Mouse (Mus musculus) embryonic facial prominence, embryonic 14.5 days (tissue): ENCODE results near the gene Klhdc4. TPM values are rescaled to one million over a fixed set of nuclear protein-coding genes. Genes with fewer than 3 reads are reported as not detected.

Experiments used
- ATAC-seq: fragments of 200-750 bp; cut with Nextera tagmentation; 2 replicates; pipeline ENCODE4 v1.8.0; 2017; ENCODE audit warnings: low read depth, moderate number of reproducible peaks, moderate TSS enrichment
- DNase-seq: peaks from one replicate; pipeline ENCODE4 v3.0.0-alpha.2; 2015; ENCODE audit warnings: low spot score
- H3K27ac ChIP-seq: fragments of 300-500 bp; sonication (generic); replicated peaks from 2 replicates; pipeline ENCODE4 v1.5.1; 2014; ENCODE audit warnings: low read depth, mild to moderate bottlenecking, low read length, moderate library complexity
- H3K27me3 ChIP-seq: fragments of 300-500 bp; sonication (generic); replicated peaks from 2 replicates; pipeline ENCODE4 v1.6.1; 2014; ENCODE audit warnings: low read length; ENCODE audit not compliant: control insufficient read depth, insufficient read depth
- H3K36me3 ChIP-seq: fragments of 300-500 bp; sonication (generic); 2 replicates; pipeline ENCODE4 v1.6.1; 2014; ENCODE audit warnings: low read length, mixed read lengths; ENCODE audit not compliant: control insufficient read depth, insufficient read depth
- H3K4me1 ChIP-seq: fragments of 300-500 bp; sonication (generic); 2 replicates; pipeline ENCODE4 v1.6.1; 2014; ENCODE audit warnings: antibody characterized with exemption, low read length; ENCODE audit not compliant: control insufficient read depth, insufficient read depth
- H3K4me2 ChIP-seq: fragments of 300-500 bp; sonication (generic); 2 replicates; pipeline ENCODE4 v1.6.1; 2014; ENCODE audit warnings: low read depth, mild to moderate bottlenecking, low read length, moderate library complexity, mixed read lengths
- H3K4me3 ChIP-seq: fragments of 300-500 bp; sonication (generic); 2 replicates; pipeline ENCODE4 v1.5.1; 2014; ENCODE audit warnings: low read depth, mild to moderate bottlenecking, low read length
- H3K9ac ChIP-seq: fragments of 300-500 bp; sonication (generic); 2 replicates; pipeline ENCODE4 v1.6.1; 2014; ENCODE audit warnings: low read depth, mild to moderate bottlenecking, low read length, moderate library complexity, mixed read lengths
- H3K9me3 ChIP-seq: fragments of 300-500 bp; sonication (generic); 2 replicates; pipeline ENCODE4 v1.6.1; 2016; ENCODE audit warnings: low read length; ENCODE audit not compliant: control insufficient read depth
- WGBS: fragments of 180-500 bp; shearing (Covaris S2); extraction: QIAGEN DNeasy Blood & Tissue Kit; methylation state at CpG from one replicate; pipeline ENCODE4 v1.1.7; 2014; 5-methylcytosine and 5-hydroxymethylcytosine counted together
- polyA plus RNA-seq: library from polyadenylated mRNA; unstranded; fragments of >200 nt; fragmentation: Nextera tagmentation; extraction: Ambion mirVana; gene quantifications from 2 replicates; pipeline ENCODE4 v1.2.1, GENCODE M21; 2014

Klhdc4 gene
- polyA plus RNA-seq, 1 experiment from 2014 or later, result 25.6 TPM

GRCm38 (mm10) chr8:121792159-121792558 is 37.2 kb downstream of the Klhdc4 start:
- no peak for ATAC-seq
- Histone ChIP-seq H3K9ac (no peak overlapping the region), H3K4me1 (no peaks in the 10 kb centered on the region), H3K36me3 (peaks cover 21% of the 10 kb centered on the region; the same call in 1 of the 2 replicates), H3K9me3 (no peaks in the 10 kb centered on the region), H3K4me2 (no peak overlapping the region), H3K27me3 (no peaks in the 10 kb centered on the region), H3K27ac (no peak overlapping the region), H3K4me3 (no peak overlapping the region)
- WGBS, result 78% methylated on average over 7 of the region's 7 CpGs
- no peak for DNase-seq

DNA sequence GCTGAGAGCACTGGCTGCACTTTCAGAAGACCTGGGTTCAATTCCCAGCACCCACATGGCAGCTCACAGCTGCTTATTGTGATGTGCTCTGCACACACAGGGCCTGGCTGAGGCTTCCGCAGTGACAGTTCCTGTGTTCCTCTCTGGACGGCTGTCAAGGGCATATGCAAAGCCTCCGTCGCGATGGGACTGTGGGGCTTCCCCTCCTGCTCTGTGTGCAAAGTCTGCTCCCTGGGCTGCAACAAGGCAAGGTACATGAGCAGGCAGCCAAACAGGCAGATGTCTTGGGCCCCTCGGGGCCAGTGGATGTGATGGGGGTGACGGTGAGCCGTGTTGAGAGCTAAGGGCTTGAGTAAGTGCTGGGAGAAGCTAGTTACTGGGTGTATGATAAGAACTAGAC is 40.6 kb downstream of the Klhdc4 start:
- Histone ChIP-seq H3K9me3 (no peaks in the 10 kb centered on the region), H3K36me3 (no peaks in the 10 kb centered on the region), H3K27me3 (no peaks in the 10 kb centered on the region), H3K27ac (no peak overlapping the region), H3K4me1 (no peaks in the 10 kb centered on the region), H3K4me2 (no peak overlapping the region), H3K9ac (no peak overlapping the region), H3K4me3 (no peak overlapping the region)
- DNase-seq, result no peak
- 76% methylated on average over 8 of the region's 8 CpGs for WGBS
- ATAC-seq, result no peak

GRCm38 (mm10) chr8:121786542-121786941 is 42.8 kb downstream of the Klhdc4 start:
- DNase-seq (peak; percentile 64), ATAC-seq (peak; percentile 81)
- Histone ChIP-seq H3K4me1 (no peaks in the 10 kb centered on the region), H3K27ac (peak overlapping the region; percentile 28; the same call in 1 of the 2 replicates), H3K4me3 (no peak overlapping the region), H3K27me3 (no peaks in the 10 kb centered on the region), H3K9ac (no peak overlapping the region), H3K9me3 (no peaks in the 10 kb centered on the region), H3K36me3 (no peaks in the 10 kb centered on the region), H3K4me2 (no peak overlapping the region)
- 34% methylated on average over 10 of the region's 10 CpGs for WGBS

- Histone ChIP-seq H3K27ac (no peak overlapping the region), H3K4me1 (no peaks in the 10 kb centered on the region), H3K9ac (no peak overlapping the region), H3K4me3 (no peak overlapping the region), H3K9me3 (no peaks in the 10 kb centered on the region), H3K4me2 (no peak overlapping the region), H3K27me3 (no peaks in the 10 kb centered on the region), H3K36me3 (no peaks in the 10 kb centered on the region)
- no peak for DNase-seq
- ATAC-seq, result no peak
- WGBS, result 61% methylated on average over 5 of the region's 5 CpGs
Observed at GRCm38 (mm10) chr8:121782493-121782892, 46.9 kb downstream of the Klhdc4 start.

GRCm38 (mm10) chr8:121773876-121774275 is 55.5 kb downstream of the Klhdc4 start:
- Histone ChIP-seq H3K27ac (no peak overlapping the region), H3K9ac (no peak overlapping the region), H3K9me3 (no peaks in the 10 kb centered on the region), H3K27me3 (no peaks in the 10 kb centered on the region), H3K4me3 (no peak overlapping the region), H3K4me2 (no peak overlapping the region), H3K4me1 (no peaks in the 10 kb centered on the region), H3K36me3 (no peaks in the 10 kb centered on the region)
- no peak for ATAC-seq
- DNase-seq, result no peak
- 90% methylated on average over 12 of the region's 12 CpGs for WGBS

DNA sequence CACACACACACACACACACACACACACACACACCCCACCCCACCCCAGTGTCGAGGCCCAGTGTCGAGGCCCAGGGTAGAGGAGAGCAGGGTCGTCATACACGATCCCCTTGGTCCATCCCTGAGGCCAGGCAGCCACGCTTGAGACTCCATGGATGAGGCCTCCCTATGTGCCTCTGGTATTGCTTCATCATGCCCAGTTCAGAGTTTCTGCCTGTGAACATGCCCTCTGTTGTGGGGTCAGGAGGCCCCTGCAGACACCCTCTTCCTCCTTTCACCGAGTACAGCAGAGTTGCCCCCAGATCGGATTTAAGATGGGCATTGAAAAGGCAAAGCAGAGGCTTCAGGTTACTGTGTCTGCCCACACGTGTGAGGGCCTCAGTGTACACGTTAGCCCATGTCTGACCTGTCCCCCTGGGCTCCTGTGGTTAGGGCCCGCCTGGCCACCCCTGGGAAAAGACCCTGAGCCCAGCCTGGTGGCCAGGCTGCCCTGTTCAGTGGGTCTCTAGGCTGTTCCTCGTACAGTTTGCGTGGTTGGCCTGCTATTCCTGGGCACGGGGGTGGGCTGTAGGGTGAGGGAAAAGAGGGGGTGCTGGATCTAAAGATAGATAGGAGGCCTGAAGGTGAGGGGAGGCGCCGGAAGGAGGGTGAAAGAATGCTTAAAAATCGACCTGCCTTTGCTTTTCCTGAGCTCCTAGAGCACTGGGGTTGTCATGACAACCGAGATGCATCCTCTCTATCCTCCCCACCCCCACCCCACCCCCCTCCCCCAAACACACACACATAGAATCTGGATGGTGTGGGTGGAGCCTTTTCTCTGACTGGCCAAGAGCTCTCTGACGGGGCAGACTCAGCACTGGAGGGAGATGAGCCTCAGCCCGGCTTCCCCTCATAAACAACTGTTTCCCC is 58.3 kb downstream of the Klhdc4 start:
- no peak overlapping the region for H3K9ac ChIP-seq
- ATAC-seq (0 out of 2 replicates have a peak, but pooled peaks have one; percentile 45), DNase-seq (peak; percentile 40)
- no peak overlapping the region for H3K4me3 ChIP-seq
- no peaks in the 10 kb centered on the region for H3K9me3 ChIP-seq
- H3K4me2 ChIP-seq, result no peak overlapping the region
- H3K27ac ChIP-seq, result no peak overlapping the region
- no peaks in the 10 kb centered on the region for H3K4me1 ChIP-seq
- 29% methylated on average over 19 of the region's 19 CpGs for WGBS
- H3K27me3 ChIP-seq, result no peaks in the 10 kb centered on the region
- H3K36me3 ChIP-seq, result no peaks in the 10 kb centered on the region

- WGBS, result 78% methylated on average over 1 of the region's 2 CpGs
- H3K27ac ChIP-seq, result no peak overlapping the region
- no peaks in the 10 kb centered on the region for H3K27me3 ChIP-seq
- ATAC-seq, result no peak
- no peaks in the 10 kb centered on the region for H3K36me3 ChIP-seq
- no peak overlapping the region for H3K4me3 ChIP-seq
- H3K9ac ChIP-seq, result no peak overlapping the region
- H3K4me1 ChIP-seq, result no peaks in the 10 kb centered on the region
- H3K4me2 ChIP-seq, result no peak overlapping the region
- H3K9me3 ChIP-seq, result no peaks in the 10 kb centered on the region
- DNase-seq, result no peak
Observed at GRCm38 (mm10) chr8:121769621-121770020, 59.7 kb downstream of the Klhdc4 start.

GRCm38 (mm10) chr8:121769095-121769494 is 60.3 kb downstream of the Klhdc4 start:
- no peak overlapping the region for H3K4me3 ChIP-seq
- ATAC-seq (peak; percentile 56; the same call in 1 of the 2 replicates), DNase-seq (peak; percentile 57)
- no peaks in the 10 kb centered on the region for H3K36me3 ChIP-seq
- H3K9ac ChIP-seq, result no peak overlapping the region
- H3K27me3 ChIP-seq, result no peaks in the 10 kb centered on the region
- no peak overlapping the region for H3K4me2 ChIP-seq
- H3K9me3 ChIP-seq, result no peaks in the 10 kb centered on the region
- 55% methylated on average over 3 of the region's 3 CpGs for WGBS
- H3K27ac ChIP-seq, result no peak overlapping the region
- H3K4me1 ChIP-seq, result no peaks in the 10 kb centered on the region
